Mouse (Mus musculus) heart, adult 2 months (tissue): ENCODE measurements at regions not wholly inside any gene's neighbourhood (a gene's known extent, or its start where the extent isn't known, plus 50 kb on each side); places are given as distances from the start of the nearest gene placed in this dataset.

Source experiments
- DNase-seq, 2 experiments: peaks; one replicate each; pipeline ENCODE4 v3.0.0; 2021
- H3K27ac ChIP-seq: fragments of 200-600 bp; 2 replicates; pipeline ENCODE4 v1.8.1; 2022
- H3K27me3 ChIP-seq: fragments of 200-500 bp; 2 replicates; pipeline ENCODE4 v1.6.1; 2012; ENCODE audit warnings: mild to moderate bottlenecking, low read length, inconsistent platforms, mixed read lengths; ENCODE audit not compliant: control insufficient read depth, insufficient read depth
- H3K36me3 ChIP-seq: fragments of 200-500 bp; 2 replicates; pipeline ENCODE4 v1.6.1; 2012; ENCODE audit warnings: low read length, inconsistent platforms; ENCODE audit not compliant: control insufficient read depth, insufficient read depth
- H3K4me1 ChIP-seq: fragments of 200-500 bp; 2 replicates; pipeline ENCODE4 v1.6.1; 2011; ENCODE audit warnings: low read length; ENCODE audit not compliant: control insufficient read depth, insufficient read depth
- H3K4me3 ChIP-seq: fragments of 200-600 bp; 2 replicates; pipeline ENCODE4 v1.8.1; 2022
- H3K79me2 ChIP-seq: fragments of 200-500 bp; replicated peaks from 2 replicates; pipeline ENCODE4 v1.6.1; 2012; ENCODE audit warnings: mild to moderate bottlenecking, inconsistent platforms, low read length, moderate library complexity, mixed read lengths; ENCODE audit not compliant: control insufficient read depth, insufficient read depth
- H3K9ac ChIP-seq: fragments of 200-500 bp; 2 replicates; pipeline ENCODE4 v1.6.1; 2012; ENCODE audit warnings: low read depth, mild to moderate bottlenecking, control low read depth, inconsistent platforms, low read length, mixed read lengths
- CTCF ChIP-seq: fragments of 200-600 bp; IDR thresholded peaks from 2 replicates; pipeline ENCODE4 v1.8.1; 2022; ENCODE audit warnings: antibody characterized with exemption, mild to moderate bottlenecking, moderate library complexity
- EP300 ChIP-seq: fragments of 200-500 bp; IDR thresholded peaks from 2 replicates; pipeline ENCODE4 v1.6.1; 2011; ENCODE audit warnings: low read depth, low read length, control low read depth; ENCODE audit not compliant: insufficient read depth
- POLR2A ChIP-seq: fragments of 200-500 bp; IDR thresholded peaks from 2 replicates; pipeline ENCODE4 v1.6.1; 2011; ENCODE audit warnings: mild to moderate bottlenecking, low read depth, low read length, control low read depth; ENCODE audit not compliant: insufficient read depth
- WGBS: fragments of 180-500 bp; shearing (Covaris S2); methylation state at CpG from one replicate; pipeline ENCODE4 v1.1.7; 2018; 5-methylcytosine and 5-hydroxymethylcytosine counted together
- intact Hi-C: fragments of 180-260 bp; cut with DNase I; formaldehyde crosslinking; loops from one replicate; pipeline ENCODE4 v1.15.1; 2025

- H3K36me3 ChIP-seq = no peaks in the 10 kb centered on the region
- intact Hi-C loops = no loop called here
- DNase-seq = no peak
- no peaks in the 10 kb centered on the region for H3K79me2 ChIP-seq
- H3K27me3 ChIP-seq = no peaks in the 10 kb centered on the region
- H3K9ac ChIP-seq = no peak overlapping the region
- 87% methylated on average over 3 of the region's 3 CpGs for WGBS
- no peak overlapping the region for H3K4me3 ChIP-seq
- TF ChIP-seq CTCF (no peak), POLR2A (no peak), EP300 (no peak)
- no peak overlapping the region for H3K27ac ChIP-seq
- H3K4me1 ChIP-seq = no peaks in the 10 kb centered on the region
Measured at GRCm38 (mm10) chr13:72993410-72993858, 266.8 kb upstream of the Irx4 start.

DNA sequence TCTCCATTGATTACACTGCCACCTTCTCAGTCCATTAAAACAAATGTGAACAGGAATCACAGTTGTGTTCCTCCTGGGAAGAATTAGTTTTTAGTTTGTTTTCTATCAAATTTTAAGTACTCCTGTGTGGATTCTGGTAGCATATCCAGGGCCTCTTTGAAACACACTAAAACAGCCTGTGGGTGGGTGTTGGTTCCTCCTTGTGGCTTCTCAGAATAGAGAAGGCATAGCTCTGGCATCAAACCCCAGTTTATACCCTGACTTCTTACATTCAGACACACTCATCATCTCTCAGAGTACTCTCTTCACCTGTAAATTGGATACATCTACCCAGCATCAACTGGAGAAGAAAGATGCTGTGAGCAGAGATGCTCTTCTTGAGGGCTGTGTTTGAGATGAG lies 265.7 kb upstream of the Irx4 start:
- H3K27ac ChIP-seq = no peak overlapping the region
- H3K4me3 ChIP-seq = no peak overlapping the region
- H3K27me3 ChIP-seq = no peaks in the 10 kb centered on the region
- intact Hi-C loops = no loop called here
- H3K4me1 ChIP-seq = no peaks in the 10 kb centered on the region
- no peaks in the 10 kb centered on the region for H3K79me2 ChIP-seq
- no peak for TF ChIP-seq CTCF
- TF ChIP-seq POLR2A = no peak
- no peak for TF ChIP-seq EP300
- no peak for DNase-seq
- no peaks in the 10 kb centered on the region for H3K36me3 ChIP-seq
- no peak overlapping the region for H3K9ac ChIP-seq

- DNase-seq = no peak
- WGBS = 65% methylated on average over 22 of the region's 22 CpGs
- intact Hi-C loops = no loop called here
- H3K27me3 ChIP-seq = no peaks in the 10 kb centered on the region
- H3K36me3 ChIP-seq = no peaks in the 10 kb centered on the region
- no peak overlapping the region for H3K27ac ChIP-seq
- no peaks in the 10 kb centered on the region for H3K4me1 ChIP-seq
- H3K4me3 ChIP-seq = no peak overlapping the region
- TF ChIP-seq EP300 (no peak), CTCF (no peak), POLR2A (no peak)
- no peak overlapping the region for H3K9ac ChIP-seq
- H3K79me2 ChIP-seq = no peaks in the 10 kb centered on the region
Measured at GRCm38 (mm10) chr13:73008856-73009546, 251.3 kb upstream of the Irx4 start.

DNA sequence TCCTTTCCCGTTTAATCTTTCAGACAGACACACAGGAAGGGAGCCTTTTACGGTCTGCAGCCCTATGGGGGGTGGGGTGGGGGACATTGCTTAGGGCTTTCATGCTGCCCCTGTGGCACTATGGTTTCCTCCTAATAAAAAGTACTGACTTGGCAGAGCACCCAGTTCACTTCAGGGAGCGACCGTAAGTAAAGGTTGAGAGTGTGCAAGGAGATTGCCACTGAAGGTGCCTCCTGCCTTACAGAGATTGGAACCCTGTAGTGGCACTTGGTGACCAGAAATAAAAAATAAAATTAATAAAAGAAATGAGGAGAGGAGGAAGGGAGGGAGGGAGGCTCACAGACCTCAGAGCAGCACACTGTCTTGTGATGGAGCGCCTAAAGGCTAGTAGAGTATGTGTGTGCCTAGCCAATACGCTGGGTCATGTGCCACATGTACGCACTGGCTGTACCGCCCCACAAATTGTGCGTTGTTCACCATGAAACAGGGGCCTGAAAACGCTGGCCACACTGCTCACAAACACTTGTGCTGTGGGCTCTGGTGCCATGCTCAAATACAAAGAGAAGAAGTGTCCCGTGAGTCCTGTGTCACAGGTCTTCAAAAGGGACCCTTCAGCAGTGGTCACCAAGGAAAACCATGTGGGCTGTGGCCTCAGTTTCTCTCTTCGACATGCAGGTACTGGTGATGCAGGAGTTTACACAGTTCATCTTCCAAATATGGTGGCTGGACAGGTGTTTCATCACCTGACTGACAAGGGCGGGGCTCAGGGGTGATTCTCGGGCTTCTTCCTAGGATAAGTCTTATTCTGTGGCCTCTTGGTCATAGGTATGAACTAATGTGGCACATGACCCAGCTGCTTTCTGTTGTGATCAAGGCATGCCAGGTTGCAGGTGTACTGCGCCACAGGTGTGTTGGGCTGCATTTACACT lies 250.5 kb upstream of the Irx4 start:
- 78% methylated on average over 15 of the region's 15 CpGs for WGBS
- Histone ChIP-seq H3K4me3 (no peak overlapping the region), H3K9ac (no peak overlapping the region), H3K27me3 (no peaks in the 10 kb centered on the region), H3K36me3 (no peaks in the 10 kb centered on the region), H3K79me2 (no peaks in the 10 kb centered on the region), H3K27ac (no peak overlapping the region), H3K4me1 (no peaks in the 10 kb centered on the region)
- TF ChIP-seq POLR2A (no peak), EP300 (no peak), CTCF (no peak)
- DNase-seq = no peak
- intact Hi-C loops = no loop called here

- no peak overlapping the region for H3K4me3 ChIP-seq
- no peaks in the 10 kb centered on the region for H3K36me3 ChIP-seq
- no peak for DNase-seq
- TF ChIP-seq CTCF (no peak), EP300 (no peak), POLR2A (no peak)
- 88% methylated on average over 10 of the region's 10 CpGs for WGBS
- no peaks in the 10 kb centered on the region for H3K4me1 ChIP-seq
- no peaks in the 10 kb centered on the region for H3K27me3 ChIP-seq
- no peaks in the 10 kb centered on the region for H3K79me2 ChIP-seq
- no peak overlapping the region for H3K27ac ChIP-seq
- no peak overlapping the region for H3K9ac ChIP-seq
- intact Hi-C loops = no loop called here
Measured at GRCm38 (mm10) chr13:73019181-73019580, 241.1 kb upstream of the Irx4 start.

DNA sequence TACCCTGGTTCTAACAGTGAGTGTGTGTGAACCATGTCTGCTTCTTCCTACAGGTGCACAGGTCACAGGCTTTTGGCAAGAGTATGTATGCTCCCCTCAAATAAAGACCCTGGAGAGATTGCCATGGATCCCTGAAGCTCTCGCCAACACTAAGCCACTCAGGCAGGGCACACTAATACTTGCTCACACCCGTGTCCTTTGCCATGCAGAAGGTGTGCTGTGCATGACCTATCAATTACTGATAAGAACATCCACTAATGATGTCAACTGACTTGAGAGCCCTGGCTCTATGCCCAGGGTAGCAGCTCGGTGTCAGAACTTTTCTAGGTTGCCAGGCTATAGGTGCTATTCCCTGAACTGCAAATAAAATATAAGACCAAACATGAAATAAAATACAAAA lies 229.1 kb upstream of the Irx4 start:
- Histone ChIP-seq H3K36me3 (no peaks in the 10 kb centered on the region), H3K4me1 (no peaks in the 10 kb centered on the region), H3K79me2 (no peaks in the 10 kb centered on the region), H3K27ac (no peak overlapping the region), H3K9ac (no peak overlapping the region), H3K27me3 (no peaks in the 10 kb centered on the region), H3K4me3 (no peak overlapping the region)
- WGBS = 27% methylated on average over 3 of the region's 3 CpGs
- no peak for DNase-seq
- intact Hi-C loops = loop anchor here (5.0 kb wide), 1 partner anchor 1074 kb away; no protein-coding TSS in a partner anchor
- TF ChIP-seq POLR2A (no peak), CTCF (no peak), EP300 (no peak)
